Mouse (Mus musculus) megakaryocyte, embryonic 14.5 days (primary cell): ENCODE measurements at regions not wholly inside any gene's neighbourhood (a gene's known extent, or its start where the extent isn't known, plus 50 kb on each side); places are given as distances from the start of the nearest gene placed in this dataset.

ENCODE experiments used
- FLI1 ChIP-seq: IDR thresholded peaks from 2 replicates; pipeline ENCODE4 v1.6.1; 2012; ENCODE audit warnings: low read length, inconsistent platforms, mixed read lengths
- GATA1 ChIP-seq: IDR thresholded peaks from 3 replicates; pipeline ENCODE4 v1.6.1; 2012; ENCODE audit warnings: mixed read lengths, low read length, inconsistent platforms, borderline replicate concordance

DNA sequence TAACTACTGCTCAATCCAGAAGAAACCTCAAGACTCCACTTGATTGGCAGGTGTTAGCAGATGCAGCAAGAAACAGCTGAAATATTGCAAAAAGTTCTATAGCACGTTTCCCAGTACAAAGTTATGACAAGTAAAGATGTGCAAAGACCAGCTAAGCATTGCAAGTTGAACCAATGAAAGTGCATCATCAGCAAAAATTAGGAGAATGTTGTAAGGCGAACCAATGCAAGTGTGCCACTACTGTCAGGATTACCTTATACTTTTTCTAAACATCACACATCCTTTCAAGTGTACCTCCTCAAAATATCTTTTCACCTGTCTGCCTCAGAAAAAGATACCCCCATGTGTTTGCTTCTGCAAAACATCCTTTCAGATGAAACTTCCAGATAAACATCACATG is 244.7 kb downstream of the Slco6d1 start:
- TF ChIP-seq GATA1 = no peak
- no peak for TF ChIP-seq FLI1
